Mouse (Mus musculus): Measurements from ENCODE around the gene D630023F18Rik.

Gene D630023F18Rik

GRCm38 (mm10) chr1:65112031-65112806 lies 10.8 kb downstream of the D630023F18Rik start:
- DNase-seq (ENCODE audit: low read depth): peak; percentile 73

- no peak for DNase-seq (ENCODE audit: low read depth)
Measured at GRCm38 (mm10) chr1:65109756-65110435, 13.1 kb downstream of the D630023F18Rik start.

- DNase-seq (ENCODE audit: low read depth): no peak
Measured at GRCm38 (mm10) chr1:65109196-65109595, 13.8 kb downstream of the D630023F18Rik start.

GRCm38 (mm10) chr1:65107654-65108279 lies 15.2 kb downstream of the D630023F18Rik start:
- DNase-seq (ENCODE audit: low read depth): no peak

GRCm38 (mm10) chr1:65103273-65103672 lies 19.7 kb downstream of the D630023F18Rik start, which contains the start of gene Cryga:
Gene Cryga (minus strand): TSS chr1:65103373.
- DNase-seq (ENCODE audit: low read depth): no peak

- no peak for DNase-seq (ENCODE audit: low read depth)
Measured at GRCm38 (mm10) chr1:65096953-65097352, 26.1 kb downstream of the D630023F18Rik start.

GRCm38 (mm10) chr1:65091566-65091965 lies 31.4 kb downstream of the D630023F18Rik start:
- DNase-seq (ENCODE audit: low read depth): no peak

- peak; percentile 25 for DNase-seq (ENCODE audit: low read depth)
Measured at GRCm38 (mm10) chr1:65090370-65090769, 32.6 kb downstream of the D630023F18Rik start.

- DNase-seq (ENCODE audit: low read depth): no peak
Measured at GRCm38 (mm10) chr1:65088567-65089356, 34.3 kb downstream of the D630023F18Rik start.

- no peak for DNase-seq (ENCODE audit: low read depth)
Measured at GRCm38 (mm10) chr1:65082188-65082587, 40.8 kb downstream of the D630023F18Rik start, which contains the start of gene Crygb. Gene Crygb (minus strand): TSS chr1:65082288.

GRCm38 (mm10) chr1:65075607-65076006 lies 47.4 kb downstream of the D630023F18Rik start:
- DNase-seq (ENCODE audit: low read depth): no peak

- no peak for DNase-seq (ENCODE audit: low read depth)
Measured at GRCm38 (mm10) chr1:65073589-65073988, 49.4 kb downstream of the D630023F18Rik start, which contains the start of gene Crygc. Gene Crygc (minus strand): TSS chr1:65073689.

GRCm38 (mm10) chr1:65067842-65068241 lies 55.2 kb downstream of the D630023F18Rik start:
- no peak for DNase-seq (ENCODE audit: low read depth)

GRCm38 (mm10) chr1:65064201-65064600 lies 58.8 kb downstream of the D630023F18Rik start:
- no peak for DNase-seq (ENCODE audit: low read depth)

GRCm38 (mm10) chr1:65063352-65063751 lies 59.7 kb downstream of the D630023F18Rik start, which contains the start of gene Crygd:
Gene Crygd (minus strand): TSS chr1:65063452.
- no peak for DNase-seq (ENCODE audit: low read depth)
